Mouse (Mus musculus) limb, embryonic 14.5 days (tissue): ENCODE results near the gene Sh3gl1. TPM values are rescaled to one million over a fixed set of nuclear protein-coding genes. Genes with fewer than 3 reads are reported as not detected.

Source experiments
- ATAC-seq: fragments of 200-750 bp; cut with Nextera tagmentation; 2 replicates; pipeline ENCODE4 v1.8.0; 2017; ENCODE audit warnings: low read depth, moderate number of reproducible peaks, moderate TSS enrichment; ENCODE audit not compliant: low FRiP score
- DNase-seq: peaks from one replicate; pipeline ENCODE4 v3.0.0-alpha.2; 2015; ENCODE audit warnings: low spot score
- H3K27ac ChIP-seq: fragments of 300-500 bp; sonication (generic); replicated peaks from 2 replicates; pipeline ENCODE4 v1.5.1; 2014; ENCODE audit warnings: low read depth, mild to moderate bottlenecking, low read length, moderate library complexity, mixed read lengths
- H3K27me3 ChIP-seq: fragments of 300-500 bp; sonication (generic); 2 replicates; pipeline ENCODE4 v1.6.1; 2014; ENCODE audit warnings: low read length, mixed read lengths; ENCODE audit not compliant: control insufficient read depth, insufficient read depth
- H3K36me3 ChIP-seq: fragments of 300-500 bp; sonication (generic); 2 replicates; pipeline ENCODE4 v1.6.1; 2014; ENCODE audit warnings: mild to moderate bottlenecking, low read length, moderate library complexity, mixed read lengths; ENCODE audit not compliant: control insufficient read depth, insufficient read depth
- H3K4me1 ChIP-seq: fragments of 300-500 bp; sonication (generic); 2 replicates; pipeline ENCODE4 v1.6.1; 2014; ENCODE audit warnings: antibody characterized with exemption, low read length, mixed read lengths; ENCODE audit not compliant: control insufficient read depth, insufficient read depth
- H3K4me2 ChIP-seq: fragments of 300-500 bp; sonication (generic); replicated peaks from 2 replicates; pipeline ENCODE4 v1.6.1; 2014; ENCODE audit warnings: low read depth, mild to moderate bottlenecking, low read length, moderate library complexity; ENCODE audit not compliant: severe bottlenecking
- H3K4me3 ChIP-seq: fragments of 300-500 bp; sonication (generic); replicated peaks from 2 replicates; pipeline ENCODE4 v1.5.1; 2014; ENCODE audit warnings: low read length
- H3K9ac ChIP-seq: fragments of 300-500 bp; sonication (generic); 2 replicates; pipeline ENCODE4 v1.6.1; 2014; ENCODE audit warnings: mild to moderate bottlenecking, low read depth, low read length, moderate library complexity; ENCODE audit not compliant: severe bottlenecking
- H3K9me3 ChIP-seq: fragments of 300-500 bp; sonication (generic); 2 replicates; pipeline ENCODE4 v1.6.1; 2016; ENCODE audit warnings: low read length; ENCODE audit not compliant: control insufficient read depth
- POLR2A ChIP-seq: fragments of 200-500 bp; IDR thresholded peaks from 2 replicates; pipeline ENCODE4 v1.8.0; 2012; ENCODE audit warnings: inconsistent platforms, mild to moderate bottlenecking, moderate library complexity, borderline replicate concordance; ENCODE audit not compliant: insufficient read depth, insufficient read length; ENCODE audit errors: extremely low read depth
- WGBS: fragments of 180-500 bp; shearing (Covaris S2); extraction: QIAGEN DNeasy Blood & Tissue Kit; methylation state at CpG from one replicate; pipeline ENCODE4 v1.1.7; 2014; 5-methylcytosine and 5-hydroxymethylcytosine counted together
- polyA plus RNA-seq, 2 experiments: library from polyadenylated mRNA; depleted of rRNA in 1 of 2; stranded (reverse) in 1 of 2; unstranded in 1 of 2; fragments of >200 nt; fragmentation: Nextera tagmentation in 1 of 2; extraction: Ambion mirVana in 1 of 2; gene quantifications; 2 replicates each; pipeline versions ENCODE4 v1.2.1 to v1.2.3; 2012 to 2014

The Sh3gl1 gene
- polyA plus RNA-seq, 2 experiments = 166 to 176 TPM

DNA sequence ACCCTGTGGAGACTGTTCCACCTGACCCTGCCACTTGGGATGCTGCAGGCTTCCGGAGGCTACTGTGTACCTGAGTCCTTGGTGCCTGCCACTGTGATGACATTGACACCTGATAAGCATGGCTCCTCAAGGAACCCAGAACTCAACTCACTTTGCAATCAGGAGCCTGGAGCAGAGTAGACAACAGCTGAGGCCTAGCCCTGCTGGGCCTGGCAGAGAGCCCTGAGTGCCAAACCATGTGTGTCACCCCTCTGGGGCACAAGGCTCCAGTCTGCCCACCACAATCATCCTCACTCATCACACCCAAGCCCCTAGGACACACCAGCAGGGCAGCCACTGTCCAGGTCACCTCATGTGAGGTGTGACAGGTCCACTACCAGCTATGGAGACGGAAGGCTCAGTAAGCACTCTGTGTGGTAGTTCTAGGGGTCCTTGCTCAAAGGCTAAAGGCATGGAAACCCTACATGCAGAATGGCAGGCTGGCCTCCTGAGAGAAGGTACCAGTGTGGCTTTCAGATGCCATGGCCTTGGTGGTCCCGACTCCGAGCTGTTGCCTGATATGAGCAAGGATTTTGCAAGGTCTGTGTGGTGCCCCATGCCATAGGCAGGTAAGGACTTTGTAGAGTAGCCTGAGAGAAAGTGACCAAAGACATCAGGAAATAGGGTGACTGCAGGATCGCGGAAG lies 15.9 kb downstream of the Sh3gl1 start:
- Histone ChIP-seq H3K4me1 (no peaks in the 10 kb centered on the region), H3K4me3 (no peak overlapping the region), H3K27me3 (no peaks in the 10 kb centered on the region), H3K27ac (no peak overlapping the region), H3K36me3 (peaks cover 63% of the 10 kb centered on the region), H3K9me3 (no peaks in the 10 kb centered on the region), H3K4me2 (no peak overlapping the region), H3K9ac (no peak overlapping the region)
- no peak for TF ChIP-seq POLR2A
- DNase-seq (no peak), ATAC-seq (no peak)
- WGBS = 95% methylated on average over 6 of the region's 6 CpGs

DNA sequence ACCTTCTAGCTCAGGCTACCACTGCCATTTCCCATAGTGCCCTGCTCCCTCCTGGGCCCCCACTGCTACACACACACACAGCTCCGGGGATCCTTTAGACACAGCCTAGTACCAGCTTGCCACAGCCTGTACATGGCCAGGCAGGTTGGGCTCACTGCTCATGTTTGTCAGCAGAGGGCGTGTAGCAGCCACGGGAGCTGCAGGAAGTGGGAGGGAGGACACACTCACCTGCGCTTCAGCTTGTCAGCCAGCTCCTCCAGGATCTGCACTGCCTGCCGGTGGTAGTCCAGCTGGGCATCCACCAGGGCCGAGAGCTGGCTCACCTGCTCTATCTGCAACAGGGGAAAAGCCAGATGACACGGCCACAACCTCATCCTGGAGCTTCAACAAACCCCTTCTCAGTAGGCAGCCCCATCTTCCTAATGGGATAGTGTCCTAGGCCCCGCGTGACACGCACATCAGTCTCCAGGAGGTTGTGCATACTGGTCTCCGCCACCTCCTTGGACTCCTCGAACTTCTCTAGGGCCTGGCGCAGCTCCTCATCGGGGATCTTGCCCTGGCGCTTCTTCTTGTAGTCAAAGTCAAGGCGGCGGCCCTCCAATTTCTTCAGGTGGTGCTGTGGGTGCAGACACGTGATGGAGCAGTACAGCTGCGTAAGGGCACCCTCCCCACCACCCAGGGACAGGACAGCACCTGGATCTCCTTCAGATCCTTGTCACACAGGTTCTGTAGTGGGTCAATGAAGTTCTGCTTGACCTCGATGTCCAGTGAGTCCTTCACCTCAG lies 17.9 kb downstream of the Sh3gl1 start:
- H3K4me2 ChIP-seq = no peak overlapping the region
- TF ChIP-seq POLR2A = no peak
- no peak overlapping the region for H3K9ac ChIP-seq
- H3K4me3 ChIP-seq = no peak overlapping the region
- H3K4me1 ChIP-seq = no peaks in the 10 kb centered on the region
- H3K27ac ChIP-seq = no peak overlapping the region
- no peaks in the 10 kb centered on the region for H3K27me3 ChIP-seq
- no peaks in the 10 kb centered on the region for H3K9me3 ChIP-seq
- no peak for DNase-seq
- WGBS = 71% methylated on average over 20 of the region's 20 CpGs
- no peak for ATAC-seq
- peaks cover 70% of the 10 kb centered on the region for H3K36me3 ChIP-seq

DNA sequence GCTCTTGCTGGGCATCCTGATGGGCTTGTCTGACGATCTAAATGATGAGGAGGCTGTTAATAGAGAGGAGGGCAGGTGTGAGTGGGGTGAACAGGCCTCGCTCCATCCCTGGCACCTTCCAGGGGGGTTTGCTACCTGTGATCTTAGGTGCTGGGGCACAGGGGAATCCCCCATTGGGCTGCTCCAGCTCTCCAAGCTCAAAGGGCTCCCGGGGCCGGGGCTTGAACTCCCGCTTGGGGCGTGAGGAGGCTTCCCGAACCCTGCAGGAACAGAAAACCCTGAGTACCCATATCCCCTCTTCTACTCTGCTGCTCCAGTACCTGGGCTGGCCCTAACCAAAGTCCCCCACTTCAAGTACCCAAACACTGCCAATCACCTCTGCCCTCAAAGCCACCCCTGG lies 18.6 kb downstream of the Sh3gl1 start:
- Histone ChIP-seq H3K27me3 (no peaks in the 10 kb centered on the region), H3K9me3 (no peaks in the 10 kb centered on the region), H3K36me3 (peaks cover 73% of the 10 kb centered on the region), H3K27ac (no peak overlapping the region), H3K4me1 (no peaks in the 10 kb centered on the region), H3K4me2 (no peak overlapping the region), H3K9ac (no peak overlapping the region), H3K4me3 (no peak overlapping the region)
- DNase-seq (no peak), ATAC-seq (no peak)
- TF ChIP-seq POLR2A = no peak
- 88% methylated on average over 7 of the region's 7 CpGs for WGBS

DNA sequence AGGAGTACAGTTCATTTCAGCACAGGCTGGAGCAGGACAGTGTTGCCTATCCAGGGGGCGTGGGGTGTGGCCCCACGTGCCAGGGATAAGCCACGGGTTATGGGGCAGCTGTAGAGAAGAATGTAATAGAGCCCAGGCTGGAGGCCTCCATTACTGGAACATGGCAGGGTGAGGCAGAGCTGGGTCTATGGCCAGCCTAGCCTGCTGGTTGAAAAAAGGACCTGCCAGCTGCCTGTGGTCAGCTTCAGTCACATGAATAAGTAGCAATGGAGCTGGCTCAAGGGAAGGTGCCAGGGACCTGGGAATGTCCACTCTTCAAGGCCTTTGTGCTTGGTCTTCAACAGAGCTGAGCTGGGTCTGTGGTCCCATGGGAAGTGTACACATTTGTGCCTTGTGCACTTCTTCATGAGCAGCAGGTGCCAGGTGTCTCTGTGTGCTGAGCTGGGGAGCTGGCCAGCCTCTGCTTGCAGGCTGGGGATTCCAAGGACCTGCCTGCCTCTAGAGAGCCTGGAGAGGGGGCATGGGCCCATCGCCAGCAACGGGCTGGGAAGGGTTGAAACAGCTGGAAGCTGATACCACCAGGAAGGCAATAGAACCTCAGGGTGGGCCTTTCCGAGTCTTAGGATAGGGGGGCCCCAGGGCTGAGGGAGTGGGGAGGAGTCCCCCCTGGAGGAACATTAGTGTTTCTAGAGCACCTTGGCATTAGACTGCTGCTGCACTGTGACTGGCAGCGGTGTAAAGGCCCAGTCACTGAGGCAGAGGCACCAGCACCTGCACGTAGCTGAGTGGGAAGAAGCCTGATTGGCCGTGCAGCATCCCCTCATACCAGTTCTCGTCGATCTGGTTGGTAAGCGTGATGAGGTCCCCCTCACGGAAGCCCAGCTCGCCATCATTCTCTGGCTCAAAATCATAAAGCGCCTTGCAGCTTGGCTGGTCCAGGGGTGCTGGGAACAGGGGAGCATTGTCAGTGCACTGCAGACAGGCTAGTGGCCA lies 19.3 kb downstream of the Sh3gl1 start:
- TF ChIP-seq POLR2A = no peak
- H3K4me3 ChIP-seq = no peak overlapping the region
- no peaks in the 10 kb centered on the region for H3K9me3 ChIP-seq
- no peak for ATAC-seq
- no peaks in the 10 kb centered on the region for H3K4me1 ChIP-seq
- 83% methylated on average over 15 of the region's 15 CpGs for WGBS
- peaks cover 75% of the 10 kb centered on the region for H3K36me3 ChIP-seq
- no peaks in the 10 kb centered on the region for H3K27me3 ChIP-seq
- no peak overlapping the region for H3K9ac ChIP-seq
- no peak for DNase-seq
- no peak overlapping the region for H3K4me2 ChIP-seq
- H3K27ac ChIP-seq = no peak overlapping the region

DNA sequence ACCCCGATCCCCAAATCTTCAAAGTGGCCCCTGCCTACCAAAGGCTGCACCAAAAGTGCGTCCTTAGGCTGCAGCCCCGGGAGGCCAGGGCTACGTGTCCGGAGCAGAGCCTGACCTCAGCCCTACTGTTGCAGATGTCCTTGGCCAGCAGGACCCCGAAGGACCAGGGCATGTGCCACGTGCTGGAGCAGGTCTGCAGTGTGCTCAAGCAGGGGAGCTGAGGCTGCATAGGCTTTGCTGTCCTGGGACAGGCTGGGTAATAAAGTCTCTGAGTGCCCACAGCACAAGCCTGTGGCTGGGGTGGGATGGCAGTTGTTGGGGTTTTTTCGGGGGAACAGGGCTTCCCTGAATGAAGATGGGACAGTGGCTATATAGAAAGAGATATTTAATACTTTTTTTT lies 20.1 kb downstream of the Sh3gl1 start:
- no peak for ATAC-seq
- no peak overlapping the region for H3K9ac ChIP-seq
- WGBS = 85% methylated on average over 8 of the region's 8 CpGs

More for the DNA sequence above, 20.1 kb downstream of the Sh3gl1 start:
- Histone ChIP-seq H3K27me3 (no peaks in the 10 kb centered on the region), H3K9me3 (no peaks in the 10 kb centered on the region), H3K4me3 (no peak overlapping the region), H3K27ac (no peak overlapping the region), H3K4me2 (no peak overlapping the region), H3K36me3 (peaks cover 82% of the 10 kb centered on the region), H3K4me1 (no peaks in the 10 kb centered on the region)
- DNase-seq = no peak
- TF ChIP-seq POLR2A = no peak
